Mouse (Mus musculus) spleen, embryonic (tissue): ENCODE measurements around the gene Rimbp3.

Source experiments
- CTCF ChIA-PET: fragments of 350-600 bp; sonication (Branson Sonifier 250); formaldehyde crosslinking; loops from one replicate; lab custom pipeline; 2022; lab: Charles Lee

The Rimbp3 gene

GRCm38 (mm10) chr16:17216934-17217633, 8.7 kb downstream of the Rimbp3 start:
- CTCF ChIA-PET = no interaction called here

- CTCF ChIA-PET = interaction anchor here (0.7 kb wide), 1 partner anchor 928 kb away, joined by 5 read pairs; no protein-coding TSS in a partner anchor
Measured at GRCm38 (mm10) chr16:17220127-17220733, 11.8 kb downstream of the Rimbp3 start.

DNA sequence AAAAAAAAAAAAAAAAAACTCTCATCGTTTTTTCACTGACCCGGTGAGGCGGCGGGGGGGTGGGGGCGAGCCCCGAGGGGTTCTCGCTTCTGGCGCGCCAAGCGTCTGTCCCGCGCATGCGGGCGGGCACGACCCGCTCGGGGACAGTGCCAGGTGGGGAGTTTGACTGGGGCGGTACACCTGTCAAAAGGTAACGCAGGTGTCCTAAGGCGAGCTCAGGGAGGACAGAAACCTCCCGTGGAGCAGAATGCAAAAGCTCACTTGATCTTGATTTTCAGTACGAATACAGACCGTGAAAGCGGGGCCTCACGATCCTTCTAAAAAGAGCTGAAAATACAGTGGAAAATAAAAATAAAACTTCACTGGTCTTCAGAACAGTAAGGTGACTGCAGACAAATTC, 13.8 kb downstream of the Rimbp3 start:
- CTCF ChIA-PET = no interaction called here

DNA sequence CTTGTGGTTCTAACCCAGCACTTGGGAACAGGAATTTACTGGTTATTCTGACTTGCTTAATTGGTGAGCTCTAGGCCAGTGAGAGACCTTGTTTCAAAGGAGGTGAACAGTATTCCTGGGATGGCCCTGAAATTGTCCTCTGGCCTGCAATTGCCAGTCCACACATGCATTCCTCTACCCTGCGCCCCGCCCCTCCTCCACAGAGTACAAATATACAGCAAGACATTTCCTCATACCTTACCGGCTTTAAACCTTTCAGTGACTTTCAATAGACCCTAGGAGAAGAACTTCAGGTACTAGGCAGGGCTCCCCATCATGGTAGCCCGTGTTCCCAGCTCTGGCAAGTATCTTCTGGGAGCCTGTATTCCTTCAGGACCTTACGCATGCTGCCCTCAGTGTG, 17.2 kb downstream of the Rimbp3 start:
- CTCF ChIA-PET = interaction anchor here (0.6 kb wide), 1 partner anchor 14 kb away, joined by 3 read pairs; no protein-coding TSS in a partner anchor

GRCm38 (mm10) chr16:17226496-17226895, 18.1 kb downstream of the Rimbp3 start:
- CTCF ChIA-PET = interaction anchor here (0.6 kb wide), 1 partner anchor 45 kb away, joined by 7 read pairs; no protein-coding TSS in a partner anchor

GRCm38 (mm10) chr16:17231523-17231922, 23.1 kb downstream of the Rimbp3 start:
- CTCF ChIA-PET = interaction anchor here (0.6 to 1.0 kb wide), 2 partner anchors 23 to 100 kb away, joined by 3 to 12 read pairs; no protein-coding TSS in a partner anchor

DNA sequence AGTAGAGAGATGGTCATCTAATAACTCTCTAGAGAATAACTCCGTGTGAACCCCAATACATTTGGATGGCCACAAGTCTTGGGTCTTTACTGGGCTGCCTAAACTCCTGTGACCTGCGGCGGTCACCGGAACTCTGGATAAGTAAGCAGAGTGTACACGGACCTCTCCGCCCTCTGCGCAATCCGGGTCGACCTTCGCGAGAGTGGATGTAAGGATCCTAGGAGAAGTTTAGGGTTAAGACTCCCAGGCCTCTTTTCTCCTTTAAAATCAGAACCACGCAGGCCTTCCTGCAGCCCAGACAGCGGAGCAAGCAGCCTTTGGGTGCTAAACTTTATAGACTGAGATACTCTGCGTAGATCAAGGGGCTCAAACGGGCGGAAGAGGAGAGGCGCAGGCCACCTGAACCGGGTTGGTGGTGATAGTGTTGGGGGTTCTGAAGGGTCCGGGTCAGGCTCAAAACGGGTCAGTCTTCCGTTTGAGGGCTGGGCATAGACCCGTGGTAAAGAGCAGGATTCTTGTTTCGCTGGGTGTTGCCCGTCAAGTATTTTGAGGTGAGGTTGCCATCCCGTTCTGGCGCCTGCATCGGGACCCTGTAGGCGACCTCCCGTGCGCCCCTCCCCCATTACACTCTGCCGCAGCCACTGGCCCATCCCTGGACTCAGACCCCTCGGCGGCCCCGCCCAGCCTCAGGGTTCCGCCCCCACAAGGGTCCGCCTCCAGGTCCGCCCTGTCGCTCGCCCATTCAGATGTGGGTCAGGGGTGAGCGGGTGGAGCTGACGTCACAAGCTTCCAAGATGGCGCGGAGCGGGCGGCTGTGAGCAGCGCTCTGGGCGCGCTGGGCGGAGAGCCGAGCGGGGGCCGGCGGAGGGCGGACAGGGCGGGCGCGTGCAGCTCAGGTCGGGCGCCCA, 24.6 kb downstream of the Rimbp3 start, which contains the start of gene Hic2:
Gene Hic2 (plus strand): TSS at position 779 of the 908 bp plus-strand sequence.
- CTCF ChIA-PET = no interaction called here

DNA sequence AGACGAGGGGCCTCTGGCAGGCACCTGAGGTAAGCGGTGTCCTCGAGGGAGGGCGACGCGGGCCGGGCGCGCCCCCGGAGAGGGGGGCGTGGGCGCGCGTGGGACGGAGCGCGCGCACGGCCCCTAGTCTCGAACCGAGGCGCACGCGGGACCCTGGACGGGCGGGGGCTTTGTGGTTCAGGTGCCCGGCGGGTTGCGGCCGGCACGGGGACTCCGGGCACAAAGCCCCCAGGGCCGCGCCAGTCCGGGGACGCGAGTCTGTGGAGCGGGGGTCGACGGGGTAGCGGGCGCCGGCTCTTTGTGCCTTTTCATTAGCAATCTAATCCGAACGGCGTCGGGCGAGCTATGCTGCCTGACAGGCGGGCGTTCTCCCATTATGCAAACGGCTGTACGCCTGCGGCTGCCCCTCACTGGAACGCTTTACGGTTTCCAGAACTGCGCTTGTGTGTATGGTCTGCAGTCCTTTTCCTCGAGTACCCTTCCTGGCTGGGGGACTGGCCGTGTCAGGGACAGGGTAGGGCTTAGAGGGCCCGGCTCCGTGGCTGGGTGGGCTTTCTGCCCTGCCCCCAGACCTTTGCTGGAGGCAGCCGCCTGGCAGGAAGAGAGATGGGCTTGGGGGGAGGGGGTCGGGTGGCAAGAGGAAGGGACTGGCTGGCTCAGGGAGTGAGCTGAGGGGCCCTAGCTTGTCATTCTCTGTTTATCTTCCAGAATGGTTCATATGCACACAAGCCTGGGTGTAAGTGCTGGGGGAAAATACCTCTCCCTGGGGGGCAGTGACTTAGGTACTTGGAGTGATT, 25.5 kb downstream of the Rimbp3 start:
- CTCF ChIA-PET = no interaction called here

- CTCF ChIA-PET = no interaction called here
Measured at GRCm38 (mm10) chr16:17234499-17234895, 26.1 kb downstream of the Rimbp3 start.

DNA sequence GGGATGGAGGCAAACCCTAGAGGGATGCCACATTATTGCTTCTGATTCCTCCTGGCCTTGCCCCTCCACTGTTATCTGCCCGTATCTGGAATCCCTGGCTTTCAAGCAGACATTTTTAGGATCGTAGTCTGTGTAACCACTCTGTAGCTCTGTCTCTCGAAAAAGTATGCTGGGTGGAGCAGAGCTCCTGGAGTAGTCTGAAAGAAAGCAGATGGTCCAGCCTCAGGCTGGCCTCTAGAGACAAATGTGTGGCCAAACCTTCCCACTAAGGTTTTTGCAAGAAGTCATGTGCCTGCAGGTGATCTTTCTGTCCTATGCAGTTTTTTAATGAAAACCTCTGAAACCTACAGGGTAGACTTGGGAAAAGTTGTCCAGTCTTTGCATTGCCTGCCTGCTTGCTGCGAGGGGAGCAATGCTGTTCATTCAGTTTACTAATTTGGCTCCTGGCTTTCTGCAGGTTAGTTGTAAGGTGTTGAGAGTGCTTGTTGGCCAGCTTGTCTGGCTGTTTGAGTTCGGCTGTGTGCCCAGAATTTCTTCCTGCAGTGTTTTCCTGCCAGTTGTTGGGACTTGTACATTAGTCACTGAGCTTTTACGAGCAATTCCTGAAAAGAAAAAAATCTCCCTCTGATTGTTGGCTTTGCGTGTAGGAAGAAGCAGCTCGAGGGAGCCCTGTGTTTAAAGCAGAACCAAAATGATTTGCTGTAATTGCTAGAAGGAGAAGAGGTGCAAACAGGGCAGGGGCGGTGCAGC, 26.7 kb downstream of the Rimbp3 start:
- CTCF ChIA-PET = no interaction called here

- CTCF ChIA-PET = interaction anchor here (1.1 kb wide), 1 partner anchor 26 kb away, joined by 3 read pairs; no protein-coding TSS in a partner anchor
Measured at GRCm38 (mm10) chr16:17237634-17238033, 29.2 kb downstream of the Rimbp3 start.

- CTCF ChIA-PET = no interaction called here
Measured at GRCm38 (mm10) chr16:17239409-17239808, 31.0 kb downstream of the Rimbp3 start.

DNA sequence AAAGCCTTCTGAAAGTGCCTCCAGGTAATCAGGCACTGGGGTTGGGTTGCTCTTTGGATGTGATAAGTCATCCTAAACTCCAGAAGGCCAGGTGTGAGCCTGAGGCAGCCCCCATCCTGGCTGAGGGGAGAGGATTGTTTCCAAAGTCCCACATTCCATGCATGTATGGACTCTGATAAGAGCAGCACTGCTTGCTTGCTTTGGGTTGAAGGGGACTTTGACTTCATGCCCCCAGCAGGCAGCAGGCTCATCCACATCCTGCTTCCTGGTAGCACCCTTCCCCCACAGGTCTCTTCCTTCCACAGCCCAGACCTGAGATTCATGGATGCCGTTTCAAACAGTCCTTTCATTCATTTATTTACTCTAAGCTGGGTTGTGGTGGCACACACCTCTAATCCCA, 35.3 kb downstream of the Rimbp3 start:
- CTCF ChIA-PET = no interaction called here

DNA sequence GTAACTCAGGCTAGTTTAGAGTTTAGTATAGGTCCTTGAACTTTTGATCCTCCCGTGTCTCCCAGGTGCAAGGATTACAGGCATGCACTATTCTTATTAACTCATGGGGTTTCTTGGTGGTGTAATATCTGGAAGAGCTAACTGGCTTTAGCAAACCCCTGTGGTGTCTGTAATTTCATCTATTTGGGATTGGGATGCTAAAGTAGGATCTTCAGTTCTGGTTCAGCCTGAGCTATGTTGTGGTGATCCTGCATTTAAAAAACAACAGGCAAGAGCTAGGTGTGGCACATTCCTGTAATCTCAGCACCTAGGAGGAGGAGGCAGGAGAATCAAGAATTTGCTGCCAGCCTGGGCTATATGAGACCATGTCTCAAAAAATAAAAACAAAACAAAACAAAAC, 36.6 kb downstream of the Rimbp3 start:
- CTCF ChIA-PET = no interaction called here

DNA sequence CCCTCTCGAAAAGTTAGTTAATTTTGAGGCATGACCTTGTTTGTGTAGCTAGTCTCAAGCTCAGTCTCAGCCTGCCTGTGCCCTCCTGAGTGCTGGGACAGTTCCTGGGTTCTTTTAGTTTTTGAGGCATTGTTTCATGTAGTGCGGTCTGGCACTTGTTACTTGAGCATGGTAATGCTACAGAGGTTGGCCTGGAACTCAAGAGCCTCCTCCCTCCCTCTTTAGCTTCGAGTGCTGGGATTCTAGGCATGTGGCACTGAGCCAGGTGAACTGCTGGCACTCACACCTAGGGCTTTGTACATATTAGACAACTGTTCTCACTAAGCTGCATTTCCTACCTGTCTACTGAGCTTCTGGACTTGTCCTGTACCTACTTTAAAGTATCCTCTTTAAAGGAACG, 39.3 kb downstream of the Rimbp3 start:
- CTCF ChIA-PET = no interaction called here

DNA sequence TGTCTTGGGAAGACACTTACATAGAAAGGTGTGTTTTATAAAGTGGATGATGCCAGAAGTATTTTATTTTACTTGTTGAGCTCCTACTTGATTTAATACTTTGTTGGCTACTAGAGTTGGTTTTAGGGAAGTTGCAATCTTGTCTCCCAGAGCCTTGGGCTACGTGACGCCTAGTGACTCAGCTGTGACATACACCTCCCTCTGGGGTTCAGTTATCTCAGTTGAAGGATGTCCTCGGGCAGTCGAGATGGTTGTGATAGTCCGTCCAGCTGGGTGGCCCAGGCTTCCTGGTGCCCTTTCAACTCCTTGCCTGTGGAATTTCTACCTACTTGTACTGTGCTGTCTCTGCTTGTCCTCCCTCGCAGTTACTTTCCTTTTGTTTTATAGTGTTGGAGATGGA, 40.7 kb downstream of the Rimbp3 start:
- CTCF ChIA-PET = no interaction called here

- CTCF ChIA-PET = no interaction called here
Measured at GRCm38 (mm10) chr16:17251539-17251938, 43.1 kb downstream of the Rimbp3 start.

DNA sequence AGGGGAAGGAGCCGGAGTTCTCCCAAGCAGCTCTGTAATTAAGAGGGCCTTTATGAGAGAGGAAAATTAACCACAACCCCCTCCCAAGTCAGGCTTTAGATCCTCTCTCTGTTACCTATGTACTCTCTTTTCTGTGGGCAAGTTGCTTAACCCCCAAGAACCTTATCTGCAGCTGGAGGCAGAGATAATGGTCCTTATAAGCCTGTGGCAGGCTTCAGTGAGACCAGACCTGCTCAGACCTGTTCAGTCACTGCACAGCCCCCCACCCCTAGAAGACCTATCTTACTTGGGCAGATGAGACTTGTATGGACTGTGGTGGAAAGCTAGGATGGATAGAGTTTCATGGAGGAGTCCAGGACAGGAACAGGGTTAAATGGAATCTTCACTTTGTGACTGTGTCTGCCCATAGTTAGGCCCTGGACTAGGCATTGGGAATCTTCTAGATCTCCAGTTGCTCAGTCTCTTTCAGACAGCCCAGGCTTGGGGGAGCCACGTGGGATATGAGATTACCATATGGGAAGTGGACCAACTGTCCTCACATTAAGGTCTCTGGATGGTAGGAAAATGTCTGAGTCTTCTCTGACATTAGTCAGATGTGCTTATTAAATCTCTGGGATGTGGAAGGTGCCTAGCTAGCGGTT, 43.8 kb downstream of the Rimbp3 start:
- CTCF ChIA-PET = no interaction called here

DNA sequence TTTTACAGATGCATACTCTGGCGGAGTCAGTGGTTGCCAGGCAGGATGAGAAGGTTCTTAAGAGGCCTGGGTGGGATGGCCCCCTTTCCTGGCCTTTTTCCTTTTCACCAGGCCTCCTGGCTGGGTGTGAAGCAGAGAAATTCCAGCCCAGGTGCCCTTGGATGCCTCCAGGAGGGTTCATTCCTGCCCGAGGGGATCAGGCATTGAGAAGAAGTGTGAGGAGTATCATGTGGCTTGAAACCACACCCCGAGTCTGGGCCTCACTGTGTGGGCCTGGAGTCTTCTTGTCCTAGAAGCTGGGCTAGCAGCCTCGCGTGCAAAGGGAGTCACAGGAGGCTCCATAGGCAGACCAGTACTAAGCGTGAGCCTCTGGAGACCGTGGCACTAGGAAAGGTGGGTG, 44.4 kb downstream of the Rimbp3 start:
- CTCF ChIA-PET = interaction anchor here (0.9 kb wide), 1 partner anchor 47 kb away, joined by 3 read pairs; no protein-coding TSS in a partner anchor
